Mouse (Mus musculus): ENCODE measurements around the gene Jmjd1c. TPM values are rescaled to one million over a fixed set of nuclear protein-coding genes. Genes with fewer than 3 reads are reported as not detected.

Gene Jmjd1c
- polyA plus RNA-seq, 1 experiment from 2014 or later = 40.8 TPM

DNA sequence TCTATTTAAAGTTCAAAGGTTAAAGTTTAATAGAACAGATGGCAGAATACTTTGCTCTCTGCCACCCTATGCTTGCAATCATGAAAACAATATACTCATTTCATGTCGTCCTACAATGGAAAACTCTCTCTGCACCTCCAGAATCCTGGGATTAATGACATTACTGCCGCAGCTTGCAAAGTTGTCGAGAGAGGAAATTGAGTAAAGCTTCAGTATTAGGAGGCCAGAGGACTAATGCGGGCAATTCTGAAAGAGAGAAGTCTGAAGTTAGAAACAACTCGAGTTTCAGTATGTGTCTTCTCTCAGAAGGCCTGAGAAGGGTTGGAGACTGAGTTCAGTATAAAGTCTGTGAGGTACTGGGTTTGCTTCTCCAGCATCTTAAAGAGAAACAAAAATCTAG lies 84.9 kb downstream of the Jmjd1c start:
- Histone ChIP-seq H3K27ac (no peak overlapping the region), H3K4me1 (replicated peaks; ENCODE audit: insufficient read depth, low read length) (0 out of 2 replicates have a peak, but pooled peaks cover 5% of the 10 kb centered on the region), H3K9ac (ENCODE audit: low read depth, low read length) (no peak overlapping the region), H3K4me2 (ENCODE audit: low read length) (no peak overlapping the region), H3K27me3 (ENCODE audit: insufficient read depth, low read length) (no peaks in the 10 kb centered on the region), H3K9me3 (replicated peaks; ENCODE audit: low read length) (no peaks in the 10 kb centered on the region), H3K36me3 (ENCODE audit: insufficient read depth, low read length) (no peaks in the 10 kb centered on the region), H3K4me3 (replicated peaks; ENCODE audit: low read depth, low read length) (no peak overlapping the region)
- 54% methylated on average over 5 of the region's 5 CpGs for WGBS
- TF ChIP-seq CTCF (IDR thresholded peaks at IDR 0.05; ENCODE audit: low read depth) = no peak
- DNase-seq (ENCODE audit: low spot score) = no peak
- ATAC-seq (replicated peaks; ENCODE audit: low FRiP score, low read depth) = no peak

DNA sequence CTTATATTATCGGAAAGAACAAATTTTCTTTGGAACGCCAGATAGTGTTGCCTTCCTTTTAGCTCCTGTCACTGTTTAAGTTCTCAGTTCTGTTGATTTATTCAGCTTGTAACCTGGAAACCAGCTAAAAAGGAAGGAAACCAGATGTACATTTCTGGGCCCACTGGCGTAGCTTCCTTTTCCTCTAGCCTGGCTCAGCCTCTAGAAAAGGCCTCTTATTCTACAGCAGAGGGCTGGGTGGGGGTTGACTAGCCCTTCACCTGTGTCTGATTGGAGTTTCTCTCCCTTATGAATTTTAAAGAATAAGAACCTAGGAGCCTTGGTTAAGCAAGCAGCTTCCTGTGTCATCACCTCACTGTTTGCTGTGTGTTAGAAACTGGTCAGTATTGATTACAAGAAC lies 86.7 kb downstream of the Jmjd1c start:
- H3K4me3 ChIP-seq (replicated peaks; ENCODE audit: low read depth, low read length) = no peak overlapping the region
- ATAC-seq (replicated peaks; ENCODE audit: low FRiP score, low read depth) = no peak
- WGBS = 39% methylated on average over 3 of the region's 3 CpGs
- H3K36me3 ChIP-seq (ENCODE audit: insufficient read depth, low read length) = no peaks in the 10 kb centered on the region
- H3K4me1 ChIP-seq (replicated peaks; ENCODE audit: insufficient read depth, low read length) = no peaks in the 10 kb centered on the region
- H3K9me3 ChIP-seq (replicated peaks; ENCODE audit: low read length) = no peaks in the 10 kb centered on the region
- no peak overlapping the region for H3K4me2 ChIP-seq (ENCODE audit: low read length)
- no peak overlapping the region for H3K9ac ChIP-seq (ENCODE audit: low read depth, low read length)
- no peak overlapping the region for H3K27ac ChIP-seq
- DNase-seq (ENCODE audit: low spot score) = peak; percentile 72
- TF ChIP-seq CTCF (IDR thresholded peaks at IDR 0.05; ENCODE audit: low read depth) = no peak
- no peaks in the 10 kb centered on the region for H3K27me3 ChIP-seq (ENCODE audit: insufficient read depth, low read length)

DNA sequence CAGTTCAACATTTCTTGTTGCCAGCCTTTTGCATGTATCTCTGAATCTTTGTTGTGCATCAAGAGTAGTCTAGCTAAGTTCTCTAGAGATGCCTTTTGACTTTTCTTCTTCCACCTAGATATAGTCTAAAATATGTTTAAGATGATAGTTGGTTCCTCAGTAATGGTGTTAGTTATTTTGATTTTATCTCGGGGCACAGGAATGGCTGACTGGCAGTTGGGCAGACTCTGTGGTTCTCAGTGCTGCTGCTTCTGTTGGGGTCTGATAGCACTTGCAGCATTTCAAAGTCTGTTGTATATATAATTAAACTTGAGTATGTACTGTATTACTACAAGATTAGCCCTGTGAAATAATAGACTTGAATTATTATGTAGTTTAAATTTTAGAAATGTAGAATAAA lies 87.2 kb downstream of the Jmjd1c start:
- H3K27ac ChIP-seq = no peak overlapping the region
- DNase-seq (ENCODE audit: low spot score) (no peak), ATAC-seq (replicated peaks; ENCODE audit: low FRiP score, low read depth) (no peak)
- TF ChIP-seq CTCF (IDR thresholded peaks at IDR 0.05; ENCODE audit: low read depth) = no peak
- H3K9ac ChIP-seq (ENCODE audit: low read depth, low read length) = no peak overlapping the region
- 65% methylated on average over 1 of the region's 1 CpGs for WGBS
- no peaks in the 10 kb centered on the region for H3K4me1 ChIP-seq (replicated peaks; ENCODE audit: insufficient read depth, low read length)
- no peak overlapping the region for H3K4me3 ChIP-seq (replicated peaks; ENCODE audit: low read depth, low read length)
- no peaks in the 10 kb centered on the region for H3K27me3 ChIP-seq (ENCODE audit: insufficient read depth, low read length)
- no peak overlapping the region for H3K4me2 ChIP-seq (ENCODE audit: low read length)
- H3K36me3 ChIP-seq (ENCODE audit: insufficient read depth, low read length) = no peaks in the 10 kb centered on the region
- H3K9me3 ChIP-seq (replicated peaks; ENCODE audit: low read length) = no peaks in the 10 kb centered on the region

DNA sequence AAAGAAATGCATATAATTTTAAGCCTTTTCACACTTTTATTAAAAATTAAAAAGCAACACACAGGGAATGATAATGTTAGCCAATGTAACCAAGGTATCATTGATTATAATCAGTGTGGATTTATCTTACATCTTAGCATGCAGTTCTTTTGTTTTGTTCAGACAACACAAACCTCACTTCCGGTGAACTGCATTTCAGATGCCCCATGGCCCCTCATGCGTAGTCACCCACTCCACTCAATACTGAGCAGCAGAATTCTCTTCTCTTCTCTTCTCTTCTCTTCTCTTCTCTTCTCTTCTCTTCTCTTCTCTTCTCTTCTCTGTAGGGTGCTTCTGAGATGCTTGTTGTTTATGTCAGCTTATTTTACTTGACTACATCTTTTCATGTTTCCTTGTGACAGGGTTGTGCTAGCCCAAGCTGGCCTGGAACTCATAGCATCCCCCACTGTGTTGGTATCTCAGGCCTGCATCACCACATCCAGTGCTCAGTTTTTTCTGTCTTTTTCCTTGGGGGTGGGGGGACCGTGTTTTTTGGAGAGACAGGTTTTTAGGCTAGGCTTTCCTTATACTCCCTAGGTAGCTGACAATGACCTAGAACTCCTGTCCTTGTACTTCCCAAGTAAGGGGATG lies 88.6 kb downstream of the Jmjd1c start:
- H3K27me3 ChIP-seq (ENCODE audit: insufficient read depth, low read length) = no peaks in the 10 kb centered on the region
- no peak overlapping the region for H3K9ac ChIP-seq (ENCODE audit: low read depth, low read length)
- ATAC-seq (replicated peaks; ENCODE audit: low FRiP score, low read depth) = no peak
- H3K9me3 ChIP-seq (replicated peaks; ENCODE audit: low read length) = no peaks in the 10 kb centered on the region
- H3K4me2 ChIP-seq (ENCODE audit: low read length) = no peak overlapping the region
- H3K4me1 ChIP-seq (replicated peaks; ENCODE audit: insufficient read depth, low read length) = no peaks in the 10 kb centered on the region
- no peak for TF ChIP-seq CTCF (IDR thresholded peaks at IDR 0.05; ENCODE audit: low read depth)
- no peak overlapping the region for H3K27ac ChIP-seq
- 57% methylated on average over 3 of the region's 3 CpGs for WGBS
- no peak for DNase-seq (ENCODE audit: low spot score)
- no peaks in the 10 kb centered on the region for H3K36me3 ChIP-seq (ENCODE audit: insufficient read depth, low read length)
- no peak overlapping the region for H3K4me3 ChIP-seq (replicated peaks; ENCODE audit: low read depth, low read length)

DNA sequence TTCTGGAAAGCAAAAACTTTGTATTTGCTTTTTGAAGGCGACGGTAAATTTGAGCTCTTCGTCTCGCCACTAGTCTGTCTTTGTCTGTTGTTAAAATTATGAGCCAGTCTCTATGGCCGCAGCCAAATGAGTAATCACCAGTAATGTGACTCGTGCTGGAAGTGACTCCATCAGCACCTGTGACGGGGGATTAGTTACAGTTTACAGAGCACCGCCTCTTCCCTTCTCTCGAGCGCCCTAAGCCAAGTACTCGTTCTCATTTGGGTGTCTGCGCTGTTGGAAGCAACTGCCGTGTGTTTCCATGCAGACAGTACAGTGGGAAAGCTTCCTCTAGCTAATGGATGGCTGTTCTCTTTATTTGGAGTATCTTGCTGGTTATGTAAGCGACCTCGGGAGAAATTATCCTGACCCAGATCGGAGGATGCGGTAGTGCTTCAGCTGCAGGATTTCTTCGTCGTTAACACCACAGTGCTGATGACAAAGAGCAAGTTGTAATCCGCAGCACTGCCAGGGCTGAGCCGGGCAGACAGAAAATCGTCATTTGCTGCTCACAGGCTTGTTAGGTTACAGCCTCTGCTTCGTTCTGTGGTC lies 89.7 kb downstream of the Jmjd1c start:
- ATAC-seq (replicated peaks; ENCODE audit: low FRiP score, low read depth) (peak; percentile 90), DNase-seq (ENCODE audit: low spot score) (peak; percentile 93)
- Histone ChIP-seq H3K9ac (ENCODE audit: low read depth, low read length) (peak overlapping the region; percentile 65), H3K4me3 (replicated peaks; ENCODE audit: low read depth, low read length) (peak overlapping the region; percentile 51), H3K36me3 (ENCODE audit: insufficient read depth, low read length) (no peaks in the 10 kb centered on the region), H3K27ac (peak overlapping the region; percentile 94), H3K9me3 (replicated peaks; ENCODE audit: low read length) (no peaks in the 10 kb centered on the region), H3K4me2 (ENCODE audit: low read length) (peak overlapping the region; percentile 74), H3K4me1 (replicated peaks; ENCODE audit: insufficient read depth, low read length) (no peaks in the 10 kb centered on the region), H3K27me3 (ENCODE audit: insufficient read depth, low read length) (no peaks in the 10 kb centered on the region)
- TF ChIP-seq CTCF (IDR thresholded peaks at IDR 0.05; ENCODE audit: low read depth) = peak; percentile 16; the same call in 1 of the 2 replicates
- WGBS = under 1% methylated on average over 23 of the region's 23 CpGs

DNA sequence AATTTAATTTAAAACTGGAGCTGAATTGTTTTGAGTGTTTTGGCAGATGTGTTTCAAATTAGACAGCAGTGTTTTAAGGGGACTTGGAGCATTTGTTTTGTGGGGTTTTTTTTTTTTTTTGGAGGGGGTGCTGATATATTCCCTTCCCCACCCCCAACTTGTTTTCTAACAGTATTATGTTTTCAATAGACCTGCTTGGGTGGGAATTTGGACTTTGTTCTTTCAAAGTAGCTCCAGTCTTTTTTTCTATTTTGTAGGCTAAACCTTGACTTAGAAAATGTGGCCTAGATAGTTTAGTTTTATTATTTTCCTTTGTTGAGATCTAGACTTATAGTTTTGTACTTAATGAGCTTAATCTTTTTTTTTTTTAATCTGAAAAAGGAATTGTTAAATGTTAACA lies 90.6 kb downstream of the Jmjd1c start:
- Histone ChIP-seq H3K4me1 (replicated peaks; ENCODE audit: insufficient read depth, low read length) (no peaks in the 10 kb centered on the region), H3K9me3 (replicated peaks; ENCODE audit: low read length) (no peaks in the 10 kb centered on the region), H3K27me3 (ENCODE audit: insufficient read depth, low read length) (no peaks in the 10 kb centered on the region), H3K9ac (ENCODE audit: low read depth, low read length) (peak overlapping the region; percentile 65; the same call in 1 of the 2 replicates), H3K4me3 (replicated peaks; ENCODE audit: low read depth, low read length) (peak overlapping the region; percentile 51), H3K27ac (peak overlapping the region; percentile 94), H3K36me3 (ENCODE audit: insufficient read depth, low read length) (no peaks in the 10 kb centered on the region), H3K4me2 (ENCODE audit: low read length) (peak overlapping the region; percentile 74)
- TF ChIP-seq CTCF (IDR thresholded peaks at IDR 0.05; ENCODE audit: low read depth) = no peak
- ATAC-seq (replicated peaks; ENCODE audit: low FRiP score, low read depth) (no peak), DNase-seq (ENCODE audit: low spot score) (no peak)
